Mouse (Mus musculus) T-helper 2 cell (primary cell): ENCODE data around the gene 4930518I15Rik.
"Not testable (repeated sequence)": the region's sequence is repeated elsewhere in the genome, so short reads cannot be mapped to it uniquely, and the experiment has no call there.

Experiments
- in situ Hi-C: fragments of 300-600 bp; cut with MboI, MseI; formaldehyde crosslinking; loops from one replicate; pipeline ENCODE4 v1.15.1; 2025; ENCODE audit warnings: high pct_unique_total_duplicates

The 4930518I15Rik gene

DNA sequence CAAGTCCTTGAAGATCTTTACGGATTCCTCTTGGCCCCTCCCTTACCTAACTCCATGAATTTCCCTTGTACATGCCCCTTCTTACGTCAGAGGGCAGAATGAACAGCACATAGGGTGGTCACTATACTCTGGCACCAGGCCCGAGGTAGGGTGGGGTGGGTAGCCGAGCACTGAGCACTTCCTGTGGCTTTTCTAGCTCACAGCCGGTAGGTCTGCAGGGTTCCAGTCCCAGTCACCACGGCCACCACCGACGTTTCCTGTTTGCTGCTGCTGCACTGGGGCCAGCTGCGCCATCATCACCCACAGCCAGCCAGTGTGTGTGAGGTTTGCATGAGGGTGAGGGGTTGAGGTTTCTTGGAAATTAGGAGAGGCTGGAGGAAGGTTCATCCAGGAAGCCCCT lies 20.0 kb upstream of the 4930518I15Rik start:
- in situ Hi-C loops: loop anchor here (5.0 kb wide), 1 partner anchor 110 kb away; no protein-coding TSS in a partner anchor

DNA sequence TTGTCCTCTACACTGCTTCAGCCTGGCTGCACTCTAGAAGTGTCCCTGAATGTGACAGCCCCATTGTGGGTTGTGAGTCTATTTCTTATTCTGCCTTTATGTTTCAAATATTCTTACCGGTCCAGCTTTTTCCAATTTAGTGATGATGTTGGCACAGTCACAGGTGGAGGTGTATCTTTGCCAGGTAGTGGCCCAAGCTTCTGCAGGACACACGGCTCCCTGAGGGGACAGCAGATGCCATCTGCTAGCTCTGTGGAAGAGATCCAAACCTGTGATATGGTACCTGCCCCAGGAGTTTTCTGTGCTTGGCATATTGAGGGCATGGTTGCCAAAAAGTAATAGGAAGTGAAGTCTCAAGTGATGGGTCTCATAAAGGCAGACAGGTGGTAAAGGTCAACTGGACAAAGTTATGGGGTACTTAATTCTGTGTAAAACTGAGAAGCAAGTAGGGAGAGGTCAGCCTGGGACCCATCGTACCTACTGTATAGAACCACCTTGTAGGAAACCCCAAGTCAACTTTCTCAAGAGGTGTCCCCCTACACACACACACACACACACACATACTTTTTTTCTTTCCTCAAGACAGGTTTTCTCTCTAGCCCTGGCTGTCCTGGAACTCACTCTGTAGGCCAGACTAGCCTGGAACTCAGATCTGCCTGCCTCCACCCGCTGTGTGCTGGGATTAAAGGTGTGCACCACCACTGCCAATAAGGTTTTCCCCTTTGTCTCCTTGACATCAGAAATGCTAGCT lies 17.2 kb upstream of the 4930518I15Rik start:
- in situ Hi-C loops: loop anchor here (5.0 kb wide), 1 partner anchor 112 kb away; no protein-coding TSS in a partner anchor

- in situ Hi-C loops: no loop called here
Observed at GRCm38 (mm10) chr2:156874047-156874759, 16.5 kb upstream of the 4930518I15Rik start.

DNA sequence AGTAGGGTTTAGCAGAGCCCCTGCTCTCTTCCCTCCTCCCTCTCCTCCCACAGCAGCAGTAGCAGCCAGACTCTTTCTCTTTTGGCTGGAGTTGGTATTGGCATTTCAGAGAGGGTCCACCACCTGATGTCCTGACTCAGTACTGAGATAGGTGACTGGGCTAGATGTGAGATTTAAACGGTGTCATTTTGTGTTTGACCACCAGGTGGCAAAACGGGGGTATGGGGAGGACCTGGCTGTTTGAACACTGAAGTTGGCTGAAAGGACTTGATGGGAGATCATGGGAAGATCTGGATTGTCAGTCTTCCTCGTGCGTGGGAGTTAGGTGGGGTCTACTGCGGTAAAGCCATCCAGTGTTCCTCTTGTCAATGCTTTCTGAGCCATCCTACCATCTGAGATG lies 15.9 kb upstream of the 4930518I15Rik start:
- in situ Hi-C loops: no loop called here

- in situ Hi-C loops: no loop called here
Observed at GRCm38 (mm10) chr2:156870519-156870918, 12.8 kb upstream of the 4930518I15Rik start.

GRCm38 (mm10) chr2:156869554-156869953 lies 11.8 kb upstream of the 4930518I15Rik start:
- in situ Hi-C loops: no loop called here

DNA sequence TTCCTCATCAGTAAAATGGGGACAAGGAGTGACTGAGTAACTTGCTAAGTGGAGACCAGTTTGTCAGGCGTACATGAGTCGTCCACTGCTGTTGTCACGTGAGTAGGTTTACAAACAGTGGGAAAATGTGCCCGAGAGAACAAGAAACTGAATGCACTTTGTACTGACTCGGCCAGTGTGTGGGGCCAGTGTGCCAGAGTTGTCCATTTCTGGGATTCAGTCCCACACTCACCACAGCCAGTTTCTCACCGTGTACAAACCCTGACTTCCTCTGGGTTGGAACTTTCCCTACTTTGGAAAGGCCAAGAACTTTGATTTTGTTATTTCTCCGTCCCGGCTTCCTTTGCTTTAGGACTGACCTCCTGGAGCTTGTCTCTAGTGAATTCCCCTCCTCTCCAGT lies 11.2 kb upstream of the 4930518I15Rik start:
- in situ Hi-C loops: no loop called here

DNA sequence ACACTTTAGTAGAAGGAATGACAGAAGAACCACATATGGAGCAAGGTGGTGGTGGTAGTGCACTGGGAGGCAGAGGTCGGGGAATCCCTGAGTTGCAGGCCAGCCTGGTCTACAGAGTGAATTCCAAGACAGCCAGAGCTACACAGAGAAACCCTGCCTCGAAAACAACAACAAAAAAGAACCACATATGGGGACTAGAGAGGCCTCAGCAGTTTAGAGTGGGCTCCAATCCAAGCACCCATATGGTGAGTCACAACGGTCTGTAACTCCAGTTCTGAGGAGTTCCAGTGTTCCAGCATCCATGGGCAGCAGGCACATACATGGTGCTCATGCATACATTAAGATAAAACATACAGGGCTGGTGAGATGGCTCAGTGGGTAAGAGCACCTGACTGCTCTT lies 6.7 kb upstream of the 4930518I15Rik start:
- in situ Hi-C loops: no loop called here

GRCm38 (mm10) chr2:156863487-156864160 lies 5.9 kb upstream of the 4930518I15Rik start:
- in situ Hi-C loops: no loop called here

DNA sequence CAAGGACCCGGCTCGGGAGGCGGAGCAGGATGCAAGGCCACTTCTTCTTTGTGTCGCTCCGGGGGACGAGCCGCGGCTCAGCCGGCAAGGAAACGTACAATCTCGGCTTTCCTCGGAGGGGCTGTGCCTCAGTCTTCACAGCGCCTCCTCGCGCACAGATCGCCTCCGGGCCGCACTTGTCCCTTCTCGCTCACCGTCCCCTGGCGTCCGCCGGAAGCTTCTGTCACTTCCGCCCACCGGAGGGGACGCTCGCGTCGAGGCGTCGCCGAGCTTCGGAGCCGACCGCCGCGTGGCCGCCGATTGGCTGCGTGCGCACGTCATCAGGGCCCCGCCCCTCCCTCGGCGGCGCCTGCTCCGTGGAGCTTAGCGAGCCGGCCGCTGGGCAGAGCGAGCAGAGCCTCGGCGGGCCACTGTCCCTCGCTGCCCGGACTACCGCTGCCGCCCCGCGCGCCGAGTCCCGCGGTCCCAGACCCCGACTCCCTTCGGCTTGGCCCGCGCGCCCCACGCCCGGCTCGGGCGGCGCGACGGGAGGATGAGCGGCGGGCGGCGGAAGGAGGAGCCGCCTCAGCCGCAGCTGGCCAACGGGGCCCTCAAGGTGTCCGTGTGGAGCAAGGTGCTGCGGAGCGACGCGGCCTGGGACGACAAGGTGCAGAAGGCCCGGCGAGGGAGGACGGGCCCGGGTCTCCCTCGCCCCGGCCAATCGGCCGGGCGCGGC lies 5.2 kb upstream of the 4930518I15Rik start, which contains the start of gene Rab5if:
Rab5if (plus strand) TSS at position 357 of the 715 bp plus-strand sequence.
- in situ Hi-C loops: no loop called here

DNA sequence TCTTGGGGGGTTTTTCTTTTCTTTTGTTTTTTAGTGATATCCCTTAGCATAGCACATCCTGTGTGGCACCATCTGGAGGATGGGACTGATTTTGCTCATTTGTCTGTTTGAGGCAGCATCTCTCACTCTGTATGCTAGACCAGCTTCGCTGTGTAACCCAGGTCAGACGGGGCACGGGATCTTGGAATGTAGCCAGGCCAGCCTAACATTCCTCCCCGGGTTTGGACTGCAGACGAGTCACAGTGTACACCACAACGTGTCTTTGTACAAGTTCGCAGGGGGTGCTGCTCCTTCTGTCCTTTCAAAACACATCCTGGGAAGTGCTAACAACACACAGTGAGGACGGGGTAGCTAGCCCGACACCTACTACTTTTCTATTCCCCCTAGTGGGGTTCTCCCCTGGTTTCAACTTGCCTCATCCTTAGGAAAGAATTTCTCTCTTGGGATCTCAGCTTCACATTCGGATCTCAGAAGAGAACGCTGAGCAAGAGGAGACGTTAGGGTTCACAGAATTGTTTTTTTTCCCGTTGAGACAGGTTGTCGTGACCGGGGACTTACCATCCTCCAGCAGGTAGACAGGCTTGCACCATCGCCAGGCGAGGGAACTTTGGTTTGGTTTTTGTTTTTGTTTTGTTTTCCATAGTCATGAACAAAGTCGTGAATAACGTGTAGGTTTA lies 4.4 kb upstream of the 4930518I15Rik start:
- in situ Hi-C loops: no loop called here

GRCm38 (mm10) chr2:156858671-156859070 lies 925 bp upstream of the 4930518I15Rik start:
- in situ Hi-C loops: no loop called here

- in situ Hi-C loops: no loop called here
Observed at GRCm38 (mm10) chr2:156857385-156857791, 358 bp downstream of the 4930518I15Rik start.

GRCm38 (mm10) chr2:156856311-156856710 lies 1.4 kb downstream of the 4930518I15Rik start:
- in situ Hi-C loops: no loop called here

DNA sequence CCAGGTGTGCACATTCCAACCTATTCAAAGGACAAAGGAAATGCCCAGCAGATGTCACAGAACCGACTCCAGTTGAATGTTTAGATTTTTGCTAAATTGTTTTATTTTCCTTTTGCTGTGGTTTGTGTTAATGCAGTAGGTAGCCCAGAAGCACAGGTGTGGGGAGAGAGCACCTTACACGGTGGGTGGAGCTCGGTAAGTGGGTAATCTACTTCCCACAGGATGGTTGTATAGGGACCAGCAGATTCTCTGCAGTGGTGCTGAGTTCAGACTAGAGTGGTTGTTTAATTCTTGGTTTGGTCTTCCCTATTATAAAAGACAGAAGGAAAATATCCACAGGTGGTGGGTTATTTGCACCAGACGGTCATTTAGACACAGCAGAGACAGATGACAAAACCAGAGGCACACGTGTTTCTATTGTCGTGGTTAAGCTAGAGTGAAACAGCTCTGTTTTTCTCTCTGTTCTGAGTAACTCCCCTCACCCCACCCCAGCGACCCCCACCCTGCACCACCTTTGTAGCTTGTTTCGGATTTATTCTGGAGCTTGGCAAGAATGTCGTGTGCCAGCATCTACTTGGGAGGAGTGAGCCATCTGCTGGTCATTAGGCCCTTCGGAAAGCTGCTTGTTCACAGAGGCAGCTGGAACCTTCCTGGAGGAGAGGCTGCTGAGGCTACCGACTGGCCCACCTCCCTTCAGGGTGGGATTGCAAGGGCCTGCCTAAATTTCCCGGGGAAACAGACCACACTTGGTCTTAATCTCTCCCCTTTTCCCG lies 3.6 kb downstream of the 4930518I15Rik start:
- in situ Hi-C loops: not testable (repeated sequence)

DNA sequence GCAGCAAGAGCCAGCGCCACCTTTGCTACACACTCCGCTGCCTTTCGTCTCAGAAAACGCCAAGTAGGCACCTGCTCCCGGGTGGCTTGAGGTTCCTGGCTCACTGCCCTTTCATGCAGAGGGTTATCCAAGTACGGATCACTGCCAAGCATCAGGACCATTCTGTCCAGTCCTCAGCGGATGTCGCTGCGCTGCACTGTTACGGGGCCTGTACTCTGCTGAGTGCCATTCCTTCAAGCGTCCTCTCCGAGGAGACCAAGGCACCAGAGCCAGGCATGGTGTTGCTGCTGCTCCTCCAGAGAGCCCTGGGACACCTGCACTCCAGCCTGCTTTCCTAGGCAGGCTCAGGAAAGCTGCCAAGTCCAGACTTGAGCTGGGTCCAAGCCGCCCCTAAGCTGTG lies 4.2 kb downstream of the 4930518I15Rik start:
- in situ Hi-C loops: not testable (repeated sequence)

DNA sequence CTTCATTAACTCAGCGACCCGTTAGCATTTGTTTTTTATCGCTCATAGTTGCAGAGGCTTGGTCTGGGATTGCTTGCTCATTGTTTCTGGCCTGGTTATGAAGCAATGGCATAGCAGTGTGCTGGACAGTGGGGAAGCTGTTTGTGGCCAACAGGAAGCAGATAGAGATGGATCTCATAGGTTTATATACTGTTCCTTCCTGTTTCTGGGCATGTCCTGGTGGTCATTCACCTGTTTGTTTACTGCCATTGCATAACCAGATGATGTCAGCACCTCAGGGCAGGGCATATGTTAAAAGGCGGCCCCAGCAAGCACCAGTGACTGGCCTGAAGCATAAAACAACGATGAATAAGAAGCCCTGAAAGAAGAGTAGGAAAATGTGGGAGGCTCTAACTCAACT lies 7.2 kb downstream of the 4930518I15Rik start:
- in situ Hi-C loops: no loop called here

DNA sequence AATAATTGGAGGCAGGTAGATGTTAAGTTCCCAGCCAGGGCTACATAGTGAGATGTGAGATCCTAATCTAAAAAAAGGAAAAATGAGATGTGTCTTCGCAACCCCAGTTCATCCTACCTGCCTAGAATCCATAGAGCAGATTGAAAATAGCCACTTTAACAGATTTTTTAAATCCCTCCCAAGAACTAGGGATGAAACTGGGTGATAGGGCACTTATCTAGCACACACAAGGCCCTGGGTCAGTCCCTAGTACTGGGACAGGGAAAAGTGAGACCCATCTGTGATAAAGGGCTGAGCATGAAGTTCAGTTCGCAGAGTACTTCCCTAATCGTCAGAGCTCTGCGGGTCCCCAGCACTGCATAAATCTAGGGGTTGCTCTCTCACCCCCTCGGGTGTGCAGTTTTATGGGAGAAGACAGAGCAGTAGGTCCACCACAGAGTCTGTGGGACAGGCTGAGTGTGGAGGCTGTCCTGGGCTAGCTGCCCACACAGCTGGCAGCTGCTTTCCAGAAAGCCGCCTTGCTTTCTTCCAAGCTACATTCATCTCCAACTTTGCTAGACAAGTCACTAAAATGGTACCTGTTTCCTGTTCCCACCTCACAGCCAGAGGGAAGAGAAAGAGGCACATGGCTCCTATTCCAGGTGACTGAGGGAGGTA lies 9.1 kb downstream of the 4930518I15Rik start:
- in situ Hi-C loops: no loop called here

GRCm38 (mm10) chr2:156847653-156848052 lies 10.1 kb downstream of the 4930518I15Rik start:
- in situ Hi-C loops: no loop called here

DNA sequence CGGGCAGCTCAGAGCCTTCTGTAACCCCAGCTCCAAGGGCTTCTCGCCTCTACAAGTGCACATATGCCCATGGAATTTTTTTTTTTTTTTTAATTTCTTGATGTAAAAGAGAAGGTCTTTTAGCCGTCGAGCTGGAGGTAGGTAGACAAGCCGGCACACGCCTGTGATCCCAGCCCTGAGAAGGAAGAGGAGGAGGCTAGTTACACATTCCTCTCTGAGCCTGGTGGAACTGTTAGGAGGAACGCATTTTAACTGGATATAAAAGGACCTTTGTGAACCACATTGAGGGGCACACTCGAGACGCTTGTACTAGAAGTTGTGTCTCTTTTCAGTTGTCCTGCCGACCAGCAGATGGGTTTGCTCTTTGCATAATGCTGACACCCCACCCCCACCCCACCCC lies 13.0 kb downstream of the 4930518I15Rik start:
- in situ Hi-C loops: no loop called here
